Mouse (Mus musculus): ENCODE data around the gene Ntf5. TPM values are rescaled to one million over a fixed set of nuclear protein-coding genes. Genes with fewer than 3 reads are reported as not detected.
A peak's percentile ranks its signal among the peaks of the same experiment; 100 is the strongest.

Gene Ntf5
- 1.7 and 2.1 TPM in 2 replicates for polyA plus RNA-seq (2015; fragmentation: Nextera tagmentation; extraction: Ambion mirVana)

DNA sequence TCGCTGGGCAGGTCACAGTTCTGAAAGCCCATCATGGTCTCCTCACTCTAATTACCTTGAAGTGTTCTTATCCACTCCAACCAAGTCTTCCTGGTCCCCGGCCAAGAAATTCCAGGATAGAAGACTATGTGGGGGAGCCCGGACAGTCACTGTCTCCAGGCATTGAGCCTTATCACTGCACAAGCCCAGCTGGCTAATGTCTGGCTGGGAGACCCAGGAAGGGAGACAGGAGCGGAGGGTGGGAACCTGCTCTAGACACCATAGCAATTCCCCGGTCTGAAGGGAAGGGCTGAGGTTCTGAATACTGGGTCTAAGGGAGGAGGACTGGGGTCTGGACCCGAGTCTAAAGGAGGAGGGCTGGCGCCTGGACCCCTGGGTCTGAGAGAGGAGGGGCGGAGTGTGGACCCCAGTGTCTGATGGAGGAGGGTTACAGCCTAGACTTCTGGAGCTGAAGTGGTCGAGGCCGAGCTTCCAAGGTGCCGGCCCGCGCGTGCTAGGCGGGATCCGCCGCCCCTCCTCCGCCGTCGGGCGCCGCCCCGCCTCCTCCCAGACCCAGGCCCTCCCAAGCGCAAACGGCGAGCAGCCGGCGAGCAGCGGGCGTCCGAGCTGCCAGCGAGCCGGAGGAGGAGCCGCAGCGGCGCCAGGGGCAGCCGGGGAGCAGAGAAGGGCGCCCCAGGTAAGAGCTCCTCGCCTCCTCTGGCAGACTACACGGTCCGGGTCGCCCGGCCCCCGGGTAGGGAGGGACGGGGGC lies at the start of gene Ntf5:
Gene Ntf5 (plus strand): TSS at position 583 of the 751 bp plus-strand sequence.
- Histone ChIP-seq H3K27ac (0 out of 2 replicates have a peak within 1 kb of the TSS, but pooled peaks have one; percentile 19), H3K4me2 (replicated peaks) (peak within 1 kb of the TSS; percentile 97), H3K27me3 (replicated peaks) (peaks cover 73% of the 10 kb centered on the region), H3K9me3 (no peaks in the 10 kb centered on the region), H3K36me3 (no peaks in the 10 kb centered on the region), H3K4me1 (replicated peaks) (peaks cover 25% of the 10 kb centered on the region), H3K9ac (peak within 1 kb of the TSS; percentile 60), H3K4me3 (replicated peaks) (peak within 1 kb of the TSS; percentile 56)
- 2% methylated on average over 38 of the region's 45 CpGs for WGBS
- peak; percentile 69 for ATAC-seq

DNA sequence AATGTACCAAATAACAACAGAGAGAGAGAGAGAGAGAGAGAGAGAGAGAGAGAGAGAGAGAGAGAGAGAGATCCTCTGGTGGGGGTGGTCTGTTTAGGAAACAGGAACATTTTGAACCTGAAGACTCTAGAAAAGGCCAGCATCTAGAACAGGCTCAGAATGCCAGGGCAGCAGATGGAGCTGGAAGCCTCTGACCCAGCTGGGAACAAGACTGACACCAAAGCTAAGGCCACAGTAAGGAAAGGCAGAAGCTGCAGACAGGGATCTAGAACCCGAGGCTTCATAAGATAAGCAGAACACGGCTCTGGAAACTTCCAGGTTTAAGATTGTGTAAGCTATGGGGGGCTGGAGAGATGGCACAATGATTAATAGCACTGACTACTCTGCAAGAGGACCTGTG lies 49.5 kb upstream of the Ntf5 start:
- H3K4me2 ChIP-seq (replicated peaks): no peak overlapping the region
- WGBS: 79% methylated on average over 2 of the region's 2 CpGs
- peaks cover 44% of the 10 kb centered on the region for H3K27me3 ChIP-seq (replicated peaks)
- H3K4me1 ChIP-seq (replicated peaks): peaks cover 34% of the 10 kb centered on the region
- H3K9me3 ChIP-seq: no peaks in the 10 kb centered on the region
- H3K9ac ChIP-seq: no peak overlapping the region
- no peaks in the 10 kb centered on the region for H3K36me3 ChIP-seq
- H3K4me3 ChIP-seq (replicated peaks): no peak overlapping the region
- ATAC-seq: no peak
- no peak overlapping the region for H3K27ac ChIP-seq

DNA sequence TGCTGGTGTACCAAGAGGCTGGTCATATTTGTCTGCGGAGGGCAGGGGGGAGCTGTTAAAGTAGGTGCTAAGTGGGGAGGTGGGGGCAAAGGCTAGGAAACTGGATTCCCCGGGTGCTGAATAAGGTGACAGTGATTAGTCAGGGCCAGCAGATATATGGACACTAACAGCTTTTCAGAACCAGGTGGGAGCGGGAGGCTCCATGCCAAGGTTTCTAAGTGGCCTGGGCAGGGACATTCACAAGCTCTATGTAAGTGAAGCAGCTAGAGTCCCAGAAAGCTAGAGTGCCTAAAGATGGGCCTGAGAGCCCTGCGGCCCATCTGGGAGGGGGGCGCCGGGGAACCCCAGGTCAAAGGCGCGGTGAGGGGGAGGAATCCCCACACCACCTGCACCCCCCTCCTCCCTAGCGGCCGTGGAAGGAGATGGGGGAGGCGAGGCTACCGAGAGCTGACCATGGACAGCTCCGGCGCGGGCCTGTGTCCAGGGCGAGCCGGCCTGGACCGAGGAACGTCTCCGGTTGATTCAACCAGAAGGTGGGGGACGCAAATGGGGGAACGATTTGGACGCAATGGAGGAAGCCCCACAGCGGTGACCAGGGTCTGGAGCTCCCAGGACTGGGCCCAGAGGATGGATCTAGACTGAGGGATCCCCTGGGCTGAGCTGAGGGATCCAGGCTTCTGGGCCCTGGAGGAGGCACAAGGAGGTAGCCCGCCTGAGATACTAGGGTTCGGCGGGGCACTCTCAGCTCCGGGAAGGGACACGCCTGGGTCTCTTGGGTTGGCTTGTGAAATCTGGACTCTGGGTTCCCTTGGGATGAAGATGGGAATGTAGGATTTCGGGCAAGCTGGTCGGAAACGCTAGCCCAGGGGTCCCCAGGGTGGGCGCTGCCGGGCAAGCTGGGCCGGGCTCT lies 47.5 kb upstream of the Ntf5 start:
- Histone ChIP-seq H3K9ac (peak overlapping the region; percentile 58), H3K9me3 (no peaks in the 10 kb centered on the region), H3K4me3 (replicated peaks) (peak overlapping the region; percentile 59), H3K27ac (no peak overlapping the region), H3K4me1 (replicated peaks) (peaks cover 38% of the 10 kb centered on the region), H3K4me2 (replicated peaks) (peak overlapping the region; percentile 99), H3K36me3 (no peaks in the 10 kb centered on the region), H3K27me3 (replicated peaks) (peaks cover 38% of the 10 kb centered on the region)
- 3% methylated on average over 35 of the region's 35 CpGs for WGBS
- ATAC-seq: no peak

DNA sequence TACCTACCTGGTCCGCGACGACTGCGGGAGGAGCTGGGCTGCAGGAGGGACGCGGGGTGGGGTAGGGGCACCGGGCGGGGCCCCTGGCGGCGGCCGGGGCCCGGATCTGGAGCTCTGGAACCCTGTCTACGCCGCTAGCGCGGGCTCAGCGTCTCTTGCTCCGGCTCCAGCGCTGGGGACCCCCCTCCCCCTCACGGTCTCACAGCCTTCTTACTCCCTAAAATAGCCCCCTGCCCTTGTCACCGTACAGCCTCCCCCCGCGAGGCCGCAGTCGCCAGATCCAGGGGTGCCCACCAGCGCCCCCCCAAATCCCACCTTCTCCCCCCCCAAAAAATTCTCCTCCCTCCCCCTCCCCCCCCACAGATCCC lies 46.9 kb upstream of the Ntf5 start, which contains the start of gene Ppfia3:
Gene Ppfia3 (minus strand): TSS at position 368 of the 368 bp plus-strand sequence.
- peaks cover 35% of the 10 kb centered on the region for H3K27me3 ChIP-seq (replicated peaks)
- peak within 1 kb of the TSS; percentile 57; the same call in 1 of the 2 replicates for H3K27ac ChIP-seq
- H3K9me3 ChIP-seq: no peaks in the 10 kb centered on the region
- peak within 1 kb of the TSS; percentile 99 for H3K4me2 ChIP-seq (replicated peaks)
- no peaks in the 10 kb centered on the region for H3K36me3 ChIP-seq
- peak within 1 kb of the TSS; percentile 58 for H3K9ac ChIP-seq
- peak; percentile 11; the same call in 1 of the 2 replicates for ATAC-seq
- under 1% methylated on average over 25 of the region's 26 CpGs for WGBS
- peaks cover 33% of the 10 kb centered on the region for H3K4me1 ChIP-seq (replicated peaks)
- peak within 1 kb of the TSS; percentile 59 for H3K4me3 ChIP-seq (replicated peaks)

DNA sequence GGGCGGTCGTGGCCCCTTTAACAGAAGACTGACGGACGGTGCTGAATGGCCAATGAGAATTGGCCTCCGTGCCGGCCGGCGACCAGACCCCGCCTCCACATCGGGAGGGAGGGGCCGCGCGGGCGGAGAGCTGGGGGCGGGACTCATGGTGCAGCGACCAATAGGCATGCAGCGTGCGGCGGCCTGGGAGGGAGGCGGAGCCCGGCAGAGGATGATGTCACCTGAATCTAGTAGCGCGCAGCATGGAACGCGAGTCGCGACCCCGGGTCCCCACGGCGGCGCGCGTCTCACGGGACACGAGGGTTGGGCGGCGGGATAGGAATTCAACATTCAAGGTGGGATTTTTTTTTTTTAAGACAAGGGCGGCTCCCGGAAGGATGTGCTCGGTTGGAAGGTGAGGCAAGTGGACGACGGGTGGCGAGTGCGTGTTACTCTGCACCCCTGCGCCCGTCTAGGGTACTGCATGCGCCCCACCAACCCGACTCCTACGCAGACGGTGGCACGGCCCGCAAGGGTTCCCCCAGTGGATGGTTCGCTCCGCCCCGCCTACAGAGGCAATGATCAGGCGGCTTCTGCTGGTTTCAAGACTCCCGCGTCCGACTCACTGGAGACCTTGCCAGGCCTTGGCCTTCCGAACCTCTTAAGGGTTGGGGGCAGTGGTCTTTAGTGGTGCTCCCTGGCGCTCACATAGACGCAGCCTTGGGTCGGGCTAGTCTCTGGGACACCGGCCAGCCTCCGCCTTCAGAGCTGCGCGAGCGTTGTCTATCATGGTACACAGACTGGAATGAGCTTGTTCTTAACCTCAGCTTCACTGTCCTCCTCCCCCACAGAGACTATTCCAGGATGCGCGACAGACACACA lies 46.2 kb upstream of the Ntf5 start:
- peak overlapping the region; percentile 99 for H3K4me2 ChIP-seq (replicated peaks)
- under 1% methylated on average over 70 of the region's 70 CpGs for WGBS
- H3K4me3 ChIP-seq (replicated peaks): peak overlapping the region; percentile 59
- peaks cover 29% of the 10 kb centered on the region for H3K4me1 ChIP-seq (replicated peaks)
- H3K36me3 ChIP-seq: peaks cover 3% of the 10 kb centered on the region; the same call in 1 of the 2 replicates
- peak; percentile 88 for ATAC-seq
- peak overlapping the region; percentile 58 for H3K9ac ChIP-seq
- peaks cover 29% of the 10 kb centered on the region for H3K27me3 ChIP-seq (replicated peaks)
- peak overlapping the region; percentile 57; the same call in 1 of the 2 replicates for H3K27ac ChIP-seq
- H3K9me3 ChIP-seq: no peaks in the 10 kb centered on the region

DNA sequence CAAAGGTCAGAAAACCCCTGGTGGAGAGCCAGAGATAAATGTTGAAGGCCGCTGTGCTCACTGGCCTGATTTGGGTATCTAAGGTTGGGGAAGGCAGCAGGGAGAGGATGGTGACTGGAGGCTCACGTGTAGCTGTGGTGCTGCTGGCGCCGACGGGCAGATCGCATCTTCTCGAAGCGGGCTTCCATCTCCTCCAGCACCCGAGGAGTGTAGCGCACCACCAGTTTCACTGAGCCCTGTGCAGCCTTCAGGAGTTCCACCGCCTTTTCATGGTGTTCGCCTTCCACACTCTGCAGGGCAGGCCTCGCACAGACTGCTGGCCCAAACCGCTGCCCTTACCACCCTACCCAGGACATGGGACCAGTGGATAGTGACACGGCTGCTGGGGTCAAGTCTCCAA lies 45.3 kb upstream of the Ntf5 start:
- peak overlapping the region; percentile 59; the same call in 1 of the 2 replicates for H3K4me3 ChIP-seq (replicated peaks)
- H3K9ac ChIP-seq: 0 out of 2 replicates have a peak overlapping the region, but pooled peaks have one; percentile 29
- WGBS: 84% methylated on average over 15 of the region's 15 CpGs

DNA sequence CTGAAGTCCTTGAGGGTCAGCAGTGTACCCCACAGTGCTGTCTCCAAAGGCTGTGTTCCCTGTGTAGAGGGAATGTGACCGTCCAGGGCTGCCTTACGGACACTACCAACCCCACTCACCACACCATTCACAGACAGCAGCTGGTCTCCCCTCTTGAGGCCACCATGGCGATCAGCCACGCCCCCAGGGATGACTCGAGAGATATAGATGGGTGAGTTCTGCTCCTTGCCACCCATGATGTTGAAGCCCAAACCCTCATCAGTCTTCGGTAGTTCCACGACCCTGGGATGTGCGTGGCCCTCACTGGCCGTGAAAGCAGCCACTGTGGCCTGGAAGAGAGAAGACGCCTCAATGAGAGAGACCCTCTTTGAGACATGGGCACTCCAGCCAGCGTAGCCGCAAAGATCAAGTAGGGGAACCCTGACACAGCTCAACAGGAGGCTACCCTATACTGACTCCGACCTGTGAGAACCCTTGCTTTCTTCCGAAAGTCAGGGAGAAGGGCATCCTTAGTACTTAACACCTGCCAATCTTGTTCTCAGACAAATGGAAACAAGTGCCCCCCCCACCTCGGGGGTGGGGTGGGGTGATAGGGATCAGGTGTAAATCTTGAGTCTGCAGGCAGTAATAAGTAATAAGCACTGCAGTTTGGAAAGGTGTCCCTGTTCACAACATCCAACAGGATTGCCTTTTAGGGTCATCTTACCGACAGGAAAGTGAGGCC lies 44.3 kb upstream of the Ntf5 start:
- Histone ChIP-seq H3K9ac (no peak overlapping the region), H3K9me3 (no peaks in the 10 kb centered on the region), H3K4me1 (replicated peaks) (peaks cover 24% of the 10 kb centered on the region), H3K27me3 (replicated peaks) (peaks cover 25% of the 10 kb centered on the region), H3K4me2 (replicated peaks) (peak overlapping the region; percentile 99), H3K4me3 (replicated peaks) (no peak overlapping the region), H3K27ac (no peak overlapping the region), H3K36me3 (peaks cover 7% of the 10 kb centered on the region; the same call in 1 of the 2 replicates)
- ATAC-seq: no peak
- 73% methylated on average over 16 of the region's 16 CpGs for WGBS

More for the DNA sequence above, 45.3 kb upstream of the Ntf5 start:
- H3K36me3 ChIP-seq: peaks cover 7% of the 10 kb centered on the region; the same call in 1 of the 2 replicates
- H3K9me3 ChIP-seq: no peaks in the 10 kb centered on the region
- H3K4me2 ChIP-seq (replicated peaks): peak overlapping the region; percentile 99
- no peak overlapping the region for H3K27ac ChIP-seq
- peaks cover 28% of the 10 kb centered on the region for H3K27me3 ChIP-seq (replicated peaks)
- H3K4me1 ChIP-seq (replicated peaks): peaks cover 24% of the 10 kb centered on the region
- no peak for ATAC-seq

DNA sequence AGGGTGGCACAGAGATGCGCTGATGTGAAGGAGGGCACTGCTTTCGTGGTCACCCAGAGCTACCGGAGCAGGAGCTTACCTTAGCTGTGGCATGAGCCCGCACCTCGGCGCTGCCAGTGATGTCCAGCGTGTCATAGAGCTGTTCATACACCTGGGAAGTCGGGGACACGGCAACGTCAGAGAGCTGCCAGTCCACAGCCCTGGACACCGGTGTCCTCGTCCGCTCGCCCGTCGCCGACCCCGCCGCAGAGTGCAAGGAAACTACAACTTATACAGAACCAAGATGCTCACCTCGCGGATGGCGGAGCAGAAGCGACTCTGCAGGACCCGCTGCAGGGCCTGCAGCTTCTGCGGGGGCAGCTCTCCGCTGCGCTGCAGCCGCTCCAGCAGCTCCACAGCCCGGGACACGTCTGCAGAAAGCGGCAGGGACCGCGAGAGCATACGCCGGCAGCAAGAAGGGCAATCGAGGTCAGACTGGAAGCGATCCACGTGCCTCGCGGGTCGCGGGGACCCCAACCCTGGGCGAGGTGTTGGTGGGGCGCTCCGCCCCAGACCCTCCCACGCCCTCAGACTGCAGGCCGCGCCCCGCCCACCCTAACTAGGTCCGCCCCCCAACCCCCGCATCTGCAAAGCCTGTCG lies 43.5 kb upstream of the Ntf5 start:
- peak; percentile 1; the same call in 1 of the 2 replicates for ATAC-seq
- H3K4me3 ChIP-seq (replicated peaks): peak overlapping the region; percentile 53
- WGBS: 8% methylated on average over 51 of the region's 52 CpGs

DNA sequence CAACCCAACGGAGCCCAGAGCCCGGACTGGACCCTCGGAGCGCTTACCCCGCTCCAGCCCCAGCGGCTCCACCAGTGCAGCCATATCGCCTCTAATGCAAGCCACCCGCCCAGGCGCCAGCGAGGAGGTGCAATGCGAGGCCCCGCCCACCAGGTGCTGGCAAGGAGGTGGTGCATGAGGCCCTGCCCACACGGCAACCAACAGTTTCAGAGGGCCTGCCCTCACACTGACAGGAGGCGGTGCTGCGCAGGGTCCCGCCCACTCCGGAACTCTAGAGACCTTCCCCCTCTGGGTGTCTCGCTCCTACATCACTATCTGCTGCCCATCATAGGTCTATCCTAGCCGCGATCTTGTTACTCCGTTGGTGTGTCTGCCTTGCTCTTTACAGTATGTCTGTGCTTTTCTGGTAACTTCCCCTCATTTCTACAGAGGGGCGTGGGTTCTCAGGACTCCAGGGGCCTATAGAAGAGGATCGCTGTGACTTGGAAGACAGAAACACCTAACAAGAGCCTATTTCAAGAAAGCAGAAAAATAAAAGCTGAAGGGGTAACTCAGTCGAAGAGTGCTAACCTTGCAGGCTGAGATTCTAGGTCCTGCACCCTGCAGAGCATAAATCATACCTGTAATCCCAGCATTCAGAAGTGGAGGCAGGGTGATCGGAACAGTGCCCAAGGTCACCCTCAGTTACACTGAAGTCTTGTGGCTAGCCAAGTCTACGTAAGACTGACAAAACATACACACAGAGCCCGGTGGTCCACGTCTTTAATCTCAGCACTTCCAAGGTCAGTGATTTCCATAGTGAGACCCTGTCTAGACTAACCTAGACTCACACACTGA lies 42.8 kb upstream of the Ntf5 start, which contains the start of gene Lin7b:
Gene Lin7b (minus strand): TSS at position 109 of the 837 bp plus-strand sequence.
- H3K9ac ChIP-seq: peak within 1 kb of the TSS; percentile 56
- H3K27me3 ChIP-seq (replicated peaks): peaks cover 14% of the 10 kb centered on the region
- peak; percentile 85 for ATAC-seq
- peaks cover 10% of the 10 kb centered on the region for H3K36me3 ChIP-seq
- peak within 1 kb of the TSS; percentile 44; the same call in 1 of the 2 replicates for H3K27ac ChIP-seq
- H3K4me3 ChIP-seq (replicated peaks): peak within 1 kb of the TSS; percentile 53
- WGBS: 9% methylated on average over 28 of the region's 28 CpGs
- H3K4me2 ChIP-seq (replicated peaks): peak within 1 kb of the TSS; percentile 99
- H3K4me1 ChIP-seq (replicated peaks): peaks cover 24% of the 10 kb centered on the region
- no peaks in the 10 kb centered on the region for H3K9me3 ChIP-seq

More for the DNA sequence above, 43.5 kb upstream of the Ntf5 start:
- Histone ChIP-seq H3K9me3 (no peaks in the 10 kb centered on the region), H3K27ac (no peak overlapping the region), H3K4me2 (replicated peaks) (peak overlapping the region; percentile 99), H3K36me3 (peaks cover 7% of the 10 kb centered on the region; the same call in 1 of the 2 replicates), H3K4me1 (replicated peaks) (peaks cover 24% of the 10 kb centered on the region), H3K27me3 (replicated peaks) (peaks cover 22% of the 10 kb centered on the region), H3K9ac (peak overlapping the region; percentile 56)

DNA sequence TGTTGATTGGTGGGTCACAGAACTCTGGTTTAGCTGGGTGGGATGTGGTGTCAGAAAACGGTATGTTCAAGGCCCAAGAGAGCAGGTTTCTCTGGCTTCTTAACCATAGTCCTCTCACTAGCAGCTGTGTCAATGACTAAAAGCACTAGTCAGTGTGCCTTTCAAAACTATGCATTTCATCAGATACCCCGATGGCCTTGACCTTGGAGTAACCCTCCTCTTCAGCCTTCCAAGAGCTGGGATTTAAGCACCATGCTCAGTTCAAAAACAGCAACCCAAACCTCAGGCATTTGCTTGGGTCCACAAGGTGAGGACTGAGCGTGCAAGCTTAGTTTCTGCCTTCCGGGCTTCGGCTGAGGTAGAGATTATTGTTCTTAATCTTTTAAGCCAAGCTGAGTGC lies 41.1 kb upstream of the Ntf5 start:
- Histone ChIP-seq H3K27ac (no peak overlapping the region), H3K4me1 (replicated peaks) (peaks cover 14% of the 10 kb centered on the region), H3K4me2 (replicated peaks) (no peak overlapping the region), H3K36me3 (peaks cover 26% of the 10 kb centered on the region), H3K27me3 (replicated peaks) (peaks cover 10% of the 10 kb centered on the region), H3K9ac (no peak overlapping the region), H3K4me3 (replicated peaks) (no peak overlapping the region), H3K9me3 (no peaks in the 10 kb centered on the region)
- WGBS: 79% methylated on average over 5 of the region's 5 CpGs
- ATAC-seq: no peak

Data from intestine, embryonic 15.5 days (tissue).